Mouse (Mus musculus): Measurements from ENCODE around the gene Pcsk2.

DNA sequence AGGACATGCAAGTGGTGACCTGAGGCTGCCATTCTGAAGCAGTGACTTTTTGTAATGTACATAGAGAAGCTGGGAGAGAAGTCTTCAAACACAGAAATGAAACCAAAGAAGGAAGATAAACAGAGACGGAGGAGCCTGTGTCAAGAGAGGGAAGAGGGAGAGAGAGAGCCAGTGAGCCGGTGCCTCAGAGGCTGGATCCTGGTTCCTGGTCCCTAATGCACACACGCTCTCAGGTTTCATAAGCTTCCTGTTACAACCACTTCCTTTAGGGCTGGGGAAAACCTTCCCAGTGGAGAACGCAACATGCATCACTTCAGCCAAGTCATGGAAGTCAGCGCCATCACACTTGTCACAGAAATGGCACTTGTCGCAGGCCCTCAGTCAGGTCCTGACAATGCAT lies 288.1 kb downstream of the Pcsk2 start:
- TF ChIP-seq CTCF (IDR thresholded peaks at IDR 0.05; ENCODE audit: extremely low read depth, insufficient read depth, insufficient read length, insufficient replicate concordance): no peak
- no peak for TF ChIP-seq POLR2A (IDR thresholded peaks at IDR 0.05; ENCODE audit: low read depth, low read length)
